Mouse (Mus musculus) embryonic fibroblast, embryonic 13.5 days (primary cell): ENCODE results near the gene Gm42957.

ENCODE experiments used
- CTCF ChIP-seq: IDR thresholded peaks from 2 replicates; pipeline ENCODE4 v1.5.1; 2011; ENCODE audit warnings: mild to moderate bottlenecking, control low read depth, low read length, moderate library complexity, borderline replicate concordance; ENCODE audit not compliant: insufficient read depth
- POLR2A ChIP-seq: IDR thresholded peaks from 2 replicates; pipeline ENCODE4 v1.6.1; 2011; ENCODE audit warnings: low read depth, mild to moderate bottlenecking, control low read depth, low read length, moderate library complexity

DNA sequence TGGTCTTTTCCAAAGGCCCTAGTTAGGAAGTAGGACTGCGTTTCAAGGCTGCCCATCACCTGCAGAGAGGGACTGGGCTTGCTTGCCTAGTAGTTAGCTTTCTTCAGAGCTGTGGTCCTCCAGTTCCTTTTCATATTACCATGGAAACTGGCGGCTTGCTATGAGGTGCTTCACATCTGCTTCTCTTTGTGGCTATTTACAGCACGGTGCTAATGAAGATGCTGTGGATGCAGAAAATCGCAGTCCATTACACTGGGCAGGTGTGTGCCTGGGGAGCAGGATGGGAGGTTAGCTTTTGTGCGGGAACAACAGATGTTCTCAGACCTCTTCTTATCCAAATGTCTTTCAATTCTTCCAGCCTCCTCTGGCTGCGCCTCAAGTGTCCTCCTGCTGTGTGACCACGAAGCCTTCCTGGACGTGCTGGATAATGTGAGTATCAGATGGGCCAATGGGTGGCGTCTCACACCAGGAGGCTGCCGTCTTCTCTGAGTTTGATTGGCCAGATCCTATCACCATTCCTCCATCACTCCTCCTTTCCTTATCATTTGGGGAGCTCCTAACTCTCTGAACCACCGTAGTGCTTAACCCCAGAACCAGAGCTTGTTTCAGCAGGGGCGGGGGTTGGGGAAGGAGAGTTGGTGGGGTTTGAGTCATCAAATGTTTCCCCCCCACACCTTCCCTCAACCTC lies 45.1 kb downstream of the Gm42957 start:
- no peak for TF ChIP-seq CTCF
- TF ChIP-seq POLR2A: no peak
